Mouse (Mus musculus) stomach, embryonic 14.5 days (tissue): ENCODE data around the gene Slc25a22. TPM values are rescaled to one million over a fixed set of nuclear protein-coding genes. Genes with fewer than 3 reads are reported as not detected.

Source experiments
- ATAC-seq: fragments of 200-750 bp; cut with Nextera tagmentation; 2 replicates; pipeline ENCODE4 v1.8.0; 2017; ENCODE audit warnings: low read depth, moderate TSS enrichment; ENCODE audit not compliant: insufficient number of reproducible peaks, insufficient read depth, low FRiP score
- H3K27ac ChIP-seq: fragments of 300-500 bp; sonication (generic); 2 replicates; pipeline ENCODE4 v1.5.1; 2014; ENCODE audit warnings: mild to moderate bottlenecking, low read length, moderate library complexity, mixed read lengths
- H3K27me3 ChIP-seq: fragments of 300-500 bp; sonication (generic); 2 replicates; pipeline ENCODE4 v1.6.1; 2014; ENCODE audit warnings: low read length, control low read depth, mixed read lengths; ENCODE audit not compliant: control insufficient read depth, insufficient read depth
- H3K36me3 ChIP-seq: fragments of 300-500 bp; sonication (generic); 2 replicates; pipeline ENCODE4 v1.6.1; 2014; ENCODE audit warnings: mild to moderate bottlenecking, control low read depth, low read length, moderate library complexity, mixed read lengths; ENCODE audit not compliant: control insufficient read depth, insufficient read depth
- H3K4me1 ChIP-seq: fragments of 300-500 bp; sonication (generic); 2 replicates; pipeline ENCODE4 v1.6.1; 2014; ENCODE audit warnings: low read length, control low read depth, mixed read lengths; ENCODE audit not compliant: control insufficient read depth, insufficient read depth
- H3K4me2 ChIP-seq: fragments of 300-500 bp; sonication (generic); replicated peaks from 2 replicates; pipeline ENCODE4 v1.6.1; 2014; ENCODE audit warnings: low read depth, low read length, control low read depth
- H3K4me3 ChIP-seq: fragments of 300-500 bp; sonication (generic); 2 replicates; pipeline ENCODE4 v1.5.1; 2014; ENCODE audit warnings: low read depth, low read length, control low read depth
- H3K9ac ChIP-seq: fragments of 300-500 bp; sonication (generic); replicated peaks from 2 replicates; pipeline ENCODE4 v1.6.1; 2014; ENCODE audit warnings: low read depth, mild to moderate bottlenecking, control low read depth, low read length, moderate library complexity, mixed read lengths
- H3K9me3 ChIP-seq: fragments of 300-500 bp; sonication (generic); 2 replicates; pipeline ENCODE4 v1.6.1; 2016; ENCODE audit warnings: low read depth, low read length, control low read depth; ENCODE audit not compliant: control insufficient read depth
- WGBS: fragments of 180-500 bp; shearing (Covaris S2); extraction: QIAGEN DNeasy Blood & Tissue Kit; methylation state at CpG from one replicate; pipeline ENCODE4 v1.1.7; 2014; 5-methylcytosine and 5-hydroxymethylcytosine counted together
- polyA plus RNA-seq: library from polyadenylated mRNA; unstranded; fragments of >200 nt; fragmentation: Nextera tagmentation; extraction: Ambion mirVana; gene quantifications from 2 replicates; pipeline ENCODE4 v1.2.1, GENCODE M21; 2014

Slc25a22 gene
- polyA plus RNA-seq, 1 experiment from 2014 or later = 31.5 TPM

DNA sequence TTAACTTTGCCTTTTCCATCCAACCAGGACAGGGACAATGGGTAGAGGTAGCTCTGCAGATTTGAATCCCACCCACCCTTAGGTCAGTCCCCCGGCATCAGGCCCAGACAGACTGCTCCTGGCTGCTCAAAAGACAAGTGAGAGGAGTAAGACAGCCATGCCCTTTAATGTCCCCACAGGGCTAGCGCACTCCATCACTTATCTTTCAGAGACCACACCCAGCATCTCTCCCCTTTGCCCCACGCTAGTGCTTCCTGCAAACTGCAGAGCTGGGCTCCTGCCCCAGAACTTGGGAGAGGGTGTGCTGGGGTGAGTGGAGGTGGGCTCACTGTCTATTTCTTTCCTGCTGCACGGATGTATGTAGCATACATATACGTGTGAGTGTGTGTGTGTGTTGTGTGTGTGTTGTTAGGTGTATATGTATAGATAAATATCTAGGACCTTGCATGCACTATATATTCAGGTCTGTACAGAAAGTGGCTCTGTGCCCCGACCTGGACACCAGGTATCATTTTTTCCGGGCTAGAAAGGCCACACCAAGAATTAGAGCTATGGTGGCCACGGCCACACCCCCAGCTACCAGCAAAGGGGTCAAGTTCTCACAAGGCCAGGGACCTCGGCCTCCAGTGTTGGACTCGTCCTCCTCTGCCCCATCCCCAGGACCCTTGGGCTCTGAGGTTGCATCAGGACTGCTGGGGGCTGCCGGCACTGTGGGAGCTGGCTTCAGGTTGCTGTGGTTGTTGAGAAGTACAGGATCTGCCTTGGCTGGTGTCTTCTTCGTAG, 10.6 kb downstream of the Slc25a22 start:
- ATAC-seq = no peak
- no peak overlapping the region for H3K27ac ChIP-seq
- H3K4me1 ChIP-seq = peaks cover 10% of the 10 kb centered on the region
- peaks cover 16% of the 10 kb centered on the region for H3K36me3 ChIP-seq
- 78% methylated on average over 12 of the region's 12 CpGs for WGBS
- H3K27me3 ChIP-seq = no peaks in the 10 kb centered on the region
- no peak overlapping the region for H3K9ac ChIP-seq
- no peaks in the 10 kb centered on the region for H3K9me3 ChIP-seq
- no peak overlapping the region for H3K4me3 ChIP-seq
- H3K4me2 ChIP-seq = no peak overlapping the region

DNA sequence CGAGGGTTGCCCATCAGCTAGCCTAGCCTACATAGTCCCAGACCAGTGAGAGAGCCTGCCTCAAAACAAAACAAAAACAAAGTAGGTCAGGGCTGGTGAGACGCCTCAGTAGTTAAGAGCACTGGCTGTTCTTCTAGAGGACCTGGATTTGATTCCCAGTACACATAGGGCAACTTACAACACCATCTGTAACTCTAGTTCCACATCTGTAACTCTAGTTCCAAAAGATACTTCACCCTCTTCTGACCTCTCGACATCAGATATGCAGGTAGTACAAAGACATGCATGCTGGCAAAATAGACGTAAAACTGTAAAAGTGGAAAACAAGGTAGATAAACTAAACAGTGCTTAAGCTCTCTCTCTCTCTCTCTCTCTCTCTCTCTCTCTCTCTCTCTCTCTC, 13.9 kb downstream of the Slc25a22 start:
- Histone ChIP-seq H3K4me2 (no peak overlapping the region), H3K27ac (no peak overlapping the region), H3K9me3 (no peaks in the 10 kb centered on the region), H3K9ac (no peak overlapping the region), H3K27me3 (no peaks in the 10 kb centered on the region), H3K36me3 (no peaks in the 10 kb centered on the region), H3K4me3 (no peak overlapping the region), H3K4me1 (no peaks in the 10 kb centered on the region)
- no peak for ATAC-seq
- 69% methylated on average over 4 of the region's 4 CpGs for WGBS

DNA sequence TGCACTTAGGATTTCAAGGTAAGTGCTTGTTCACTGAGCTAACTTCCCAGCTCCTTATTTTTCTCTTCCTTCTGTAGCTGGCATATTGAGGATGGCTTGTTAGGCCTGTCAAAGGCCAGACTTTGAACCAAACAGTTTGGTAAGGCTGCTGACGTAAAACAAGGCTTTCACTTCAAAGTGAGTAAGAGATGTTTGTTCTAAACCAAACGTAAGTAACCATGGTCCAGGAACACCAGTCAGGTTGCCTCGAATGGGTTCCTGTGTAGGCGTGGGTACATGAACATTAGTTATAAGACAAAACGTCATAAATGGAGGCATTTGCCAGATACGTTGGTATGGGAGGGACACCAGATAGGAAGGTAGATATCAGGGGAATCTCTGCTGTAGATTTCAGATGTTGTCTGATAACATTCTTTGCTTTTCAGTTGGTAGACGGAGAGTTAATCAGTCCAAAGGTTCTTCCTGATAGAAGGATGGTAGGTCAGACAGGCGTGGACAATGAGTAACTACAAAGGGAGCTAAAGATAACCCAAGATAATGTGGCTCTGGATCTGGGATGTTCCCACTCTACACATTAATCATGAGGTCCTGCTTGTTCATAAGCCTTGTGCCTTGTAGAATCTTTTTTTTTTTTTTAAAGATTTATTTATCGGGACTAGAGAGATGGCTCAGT, 17.5 kb downstream of the Slc25a22 start:
- 73% methylated on average over 9 of the region's 9 CpGs for WGBS
- H3K9ac ChIP-seq = no peak overlapping the region
- H3K4me3 ChIP-seq = no peak overlapping the region
- no peak for ATAC-seq
- no peaks in the 10 kb centered on the region for H3K27me3 ChIP-seq
- H3K36me3 ChIP-seq = no peaks in the 10 kb centered on the region
- no peaks in the 10 kb centered on the region for H3K4me1 ChIP-seq
- H3K27ac ChIP-seq = no peak overlapping the region
- H3K9me3 ChIP-seq = no peaks in the 10 kb centered on the region
- no peak overlapping the region for H3K4me2 ChIP-seq

DNA sequence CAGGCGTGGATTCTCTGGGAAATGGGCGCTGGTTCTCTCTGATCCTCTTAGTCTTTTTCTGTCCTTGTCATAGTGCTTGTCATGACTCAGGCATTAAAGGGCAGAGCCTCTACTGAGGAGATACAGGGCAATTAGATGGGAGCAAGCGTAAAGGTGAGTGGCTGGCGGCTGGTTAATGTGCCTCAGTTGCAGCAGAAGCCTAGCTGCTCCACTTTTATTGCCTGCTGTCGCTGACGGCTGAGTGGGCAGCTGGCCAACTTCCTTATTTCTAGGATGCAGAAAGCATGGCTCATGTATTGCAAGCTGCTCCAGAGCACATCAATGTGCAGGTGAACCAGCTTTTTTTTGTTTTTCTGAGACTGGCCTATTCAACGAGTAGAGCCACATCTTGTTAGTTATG, 18.7 kb downstream of the Slc25a22 start:
- H3K36me3 ChIP-seq = no peaks in the 10 kb centered on the region
- no peak for ATAC-seq
- no peak overlapping the region for H3K4me2 ChIP-seq
- H3K27me3 ChIP-seq = no peaks in the 10 kb centered on the region
- H3K4me3 ChIP-seq = no peak overlapping the region
- H3K9me3 ChIP-seq = no peaks in the 10 kb centered on the region
- H3K4me1 ChIP-seq = peaks cover 3% of the 10 kb centered on the region; the same call in 1 of the 2 replicates
- no peak overlapping the region for H3K9ac ChIP-seq
- H3K27ac ChIP-seq = no peak overlapping the region
- WGBS = 64% methylated on average over 7 of the region's 7 CpGs

DNA sequence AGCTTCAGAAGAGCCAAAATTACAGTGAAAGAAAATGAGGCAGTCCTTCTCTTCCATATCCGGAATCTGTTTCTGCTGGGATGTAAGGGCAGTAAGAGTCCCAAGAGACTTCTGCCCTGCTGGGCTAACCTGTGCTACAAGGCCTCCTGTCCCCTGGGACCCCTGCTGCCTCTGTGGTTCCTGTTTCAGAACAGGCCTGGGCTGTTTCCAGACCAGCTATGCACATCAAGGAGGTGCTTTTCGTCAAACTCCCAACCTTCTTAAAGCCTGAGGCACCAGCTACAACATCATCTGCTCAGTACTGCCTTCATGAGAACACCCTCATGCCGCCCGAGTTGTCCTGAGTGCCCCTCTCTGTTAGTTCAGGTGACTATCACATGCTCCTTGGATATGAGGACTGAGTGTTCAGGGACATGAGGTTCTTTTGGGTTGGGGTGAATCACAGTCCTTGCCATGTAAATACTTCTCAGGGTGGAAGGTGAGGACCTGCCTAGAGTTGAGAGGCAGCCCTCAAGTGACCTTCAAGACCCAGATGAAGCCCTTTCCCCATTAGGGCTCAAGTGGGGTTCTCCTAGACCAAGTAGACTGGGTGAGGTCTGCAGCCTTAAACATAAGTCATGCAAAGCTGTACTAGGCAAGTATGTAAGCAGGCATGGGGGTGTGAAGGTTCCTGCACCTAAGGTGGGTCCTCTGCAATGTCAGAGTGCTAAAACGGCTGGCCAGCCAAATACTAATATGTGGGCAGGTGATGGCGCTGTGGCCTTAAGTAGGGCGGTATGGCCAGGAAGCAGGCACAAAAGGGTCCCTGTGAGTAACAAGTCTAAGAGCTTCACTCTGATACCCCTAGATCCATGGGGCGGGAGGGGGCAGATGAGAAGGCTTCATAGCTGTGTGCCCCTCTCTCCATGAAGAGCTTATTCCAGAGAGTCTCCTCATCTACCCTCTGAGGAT, 19.7 kb downstream of the Slc25a22 start:
- H3K27ac ChIP-seq = no peak overlapping the region
- no peak overlapping the region for H3K9ac ChIP-seq
- peaks cover 5% of the 10 kb centered on the region; the same call in 1 of the 2 replicates for H3K4me1 ChIP-seq
- no peaks in the 10 kb centered on the region for H3K36me3 ChIP-seq
- no peak overlapping the region for H3K4me3 ChIP-seq
- no peak overlapping the region for H3K4me2 ChIP-seq
- no peaks in the 10 kb centered on the region for H3K9me3 ChIP-seq
- ATAC-seq = no peak
- WGBS = 75% methylated on average over 8 of the region's 8 CpGs
- no peaks in the 10 kb centered on the region for H3K27me3 ChIP-seq

DNA sequence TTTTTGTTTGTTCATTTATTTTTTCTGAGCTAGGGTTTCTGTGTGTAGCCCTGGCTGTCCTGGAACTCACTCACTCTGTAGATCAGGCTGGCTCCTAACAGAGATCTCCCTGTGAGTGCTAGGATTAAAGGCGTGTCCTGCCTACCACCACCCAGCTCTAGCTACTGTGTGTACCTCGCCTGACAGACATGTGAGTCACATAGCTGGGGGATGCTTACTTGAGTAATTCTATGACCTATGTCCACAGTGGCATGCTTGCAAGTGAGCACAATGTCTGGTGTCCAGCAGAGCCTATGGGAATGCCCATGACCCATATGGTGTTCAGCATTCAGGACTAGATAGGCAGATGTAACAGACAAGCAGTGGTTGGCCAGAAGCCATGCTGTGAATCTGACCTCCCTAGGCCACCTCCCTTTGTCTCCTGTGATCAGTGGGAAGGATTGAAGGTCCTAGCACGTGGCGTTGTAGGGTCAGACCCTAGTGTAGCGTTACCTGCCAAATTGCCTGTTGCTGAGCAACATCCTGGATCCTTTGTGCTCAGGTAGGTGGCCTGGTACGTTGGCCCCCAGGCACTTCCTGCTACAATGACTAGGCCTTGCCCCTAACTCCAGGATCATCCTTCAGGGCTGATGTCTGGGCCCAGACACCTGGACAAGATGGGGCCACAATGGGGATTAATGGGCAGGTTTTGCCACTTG, 21.4 kb downstream of the Slc25a22 start:
- Histone ChIP-seq H3K36me3 (no peaks in the 10 kb centered on the region), H3K4me2 (no peak overlapping the region), H3K9ac (no peak overlapping the region), H3K27me3 (no peaks in the 10 kb centered on the region), H3K4me3 (no peak overlapping the region), H3K4me1 (peaks cover 8% of the 10 kb centered on the region; the same call in 1 of the 2 replicates), H3K27ac (no peak overlapping the region), H3K9me3 (no peaks in the 10 kb centered on the region)
- no peak for ATAC-seq
- WGBS = 86% methylated on average over 6 of the region's 6 CpGs

DNA sequence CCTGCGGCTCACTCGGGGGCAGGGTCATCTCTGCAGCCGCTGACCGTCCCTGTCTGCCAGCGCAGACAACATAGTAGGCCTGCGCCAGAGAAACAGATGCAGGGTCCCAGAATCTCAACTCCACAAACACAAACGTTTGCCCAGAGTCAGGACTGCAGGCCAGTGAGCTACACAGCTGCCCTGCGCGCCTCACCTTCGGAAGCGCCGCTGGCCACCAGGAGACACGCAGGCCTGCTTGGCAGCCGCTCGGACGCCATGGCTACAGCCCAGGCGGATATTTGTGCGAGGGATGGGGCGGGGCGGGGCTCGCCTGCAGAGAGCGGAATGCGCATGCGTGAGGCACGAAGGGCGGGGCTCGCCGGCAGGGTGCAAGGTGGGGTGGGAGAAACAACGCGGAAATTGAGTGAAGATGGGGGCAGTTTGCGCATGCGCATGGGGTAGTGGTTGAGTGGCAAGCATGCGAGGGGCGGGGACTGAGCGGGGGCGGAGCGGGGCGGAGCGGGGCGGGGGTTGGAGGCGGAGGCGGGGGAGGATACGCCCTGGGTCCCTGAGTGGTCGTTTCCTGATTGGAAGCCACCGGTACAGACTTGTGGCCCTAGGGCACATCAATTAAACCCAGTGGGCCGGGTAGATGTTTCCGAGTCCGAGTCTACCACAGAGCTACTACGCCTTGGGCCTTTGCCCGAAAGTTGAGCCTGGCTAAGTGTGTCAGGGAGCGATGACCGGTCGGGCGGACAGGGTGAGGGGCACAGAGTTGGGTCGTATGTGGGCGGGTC, 23.7 kb downstream of the Slc25a22 start, which contains the start of gene Gatd1:
Gatd1 (minus strand) TSS at position 328 of the 776 bp plus-strand sequence.
- H3K9ac ChIP-seq = peak within 1 kb of the TSS; percentile 71
- under 1% methylated on average over 54 of the region's 56 CpGs for WGBS

More for the DNA sequence above, 23.7 kb downstream of the Slc25a22 start, which contains the start of gene Gatd1:
- Histone ChIP-seq H3K4me2 (peak within 1 kb of the TSS; percentile 66), H3K9me3 (no peaks in the 10 kb centered on the region), H3K27me3 (no peaks in the 10 kb centered on the region), H3K4me1 (peaks cover 8% of the 10 kb centered on the region; the same call in 1 of the 2 replicates), H3K27ac (peak within 1 kb of the TSS; percentile 77), H3K36me3 (peaks cover 18% of the 10 kb centered on the region), H3K4me3 (peak within 1 kb of the TSS; percentile 74)
- peak; percentile 92 for ATAC-seq
